Mouse (Mus musculus) activated CD4-positive, CD25-positive, alpha-beta regulatory T cell, adult 4 months (primary cell): Measurements from ENCODE around the gene Lpp. TPM values are rescaled to one million over a fixed set of nuclear protein-coding genes. Genes with fewer than 3 reads are reported as not detected.

ENCODE experiments used
- ATAC-seq: one replicate; pipeline ENCODE4 v1.8.0; 2017
- polyA plus RNA-seq, 2 experiments: library from polyadenylated mRNA; unstranded; fragments of 100-300 nt; shearing (Covaris generic); gene quantifications; one replicate each; pipeline ENCODE4 v1.2.1; 2017

Lpp gene
- polyA plus RNA-seq, 2 experiments from 2014 or later, result 15.5 to 16.8 TPM

DNA sequence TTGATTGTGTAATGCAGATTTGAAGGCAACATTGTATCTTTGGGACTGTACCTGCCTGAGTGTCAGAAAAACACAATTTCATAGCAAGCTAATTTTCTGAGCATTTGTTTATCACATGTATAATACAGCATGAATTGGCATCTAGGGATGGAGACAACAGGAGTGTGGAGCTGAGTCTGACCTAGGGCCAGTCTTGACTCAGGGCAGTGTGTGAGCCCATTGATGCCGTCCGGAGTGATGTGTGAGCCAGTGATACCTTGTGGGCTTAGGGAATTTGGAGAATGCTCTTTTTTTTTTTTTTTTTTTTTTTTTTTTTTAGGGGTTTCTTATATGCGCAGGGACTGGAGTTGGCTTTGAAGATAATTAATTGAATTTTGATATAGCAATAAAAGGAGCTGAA is 174.3 kb downstream of the Lpp start:
- ATAC-seq, result no peak

DNA sequence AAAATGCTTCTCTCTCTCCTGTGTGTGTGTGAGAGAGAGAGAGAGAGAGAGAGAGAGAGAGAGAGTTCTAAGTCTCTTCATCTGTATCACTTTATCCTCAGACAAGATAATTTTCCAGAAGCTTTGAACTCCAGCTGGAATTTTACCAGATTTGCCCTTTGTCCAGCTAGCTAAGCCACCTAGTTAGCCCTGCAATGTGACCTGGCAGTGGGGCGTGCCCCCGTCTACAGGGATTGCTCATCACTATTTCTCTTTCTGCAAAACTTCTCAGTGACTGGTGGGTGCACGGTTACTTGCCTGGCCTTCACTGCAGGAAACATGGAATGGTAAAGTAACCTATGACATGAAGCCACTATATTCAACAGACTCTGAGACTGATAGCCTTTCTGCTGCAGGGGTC is 174.8 kb downstream of the Lpp start:
- ATAC-seq, result no peak

- no peak for ATAC-seq
Measured at GRCm38 (mm10) chr16:24569681-24570080, 176.4 kb downstream of the Lpp start.

- no peak for ATAC-seq
Measured at GRCm38 (mm10) chr16:24576999-24577398, 183.7 kb downstream of the Lpp start.

GRCm38 (mm10) chr16:24577798-24578197 is 184.5 kb downstream of the Lpp start:
- ATAC-seq, result no peak

DNA sequence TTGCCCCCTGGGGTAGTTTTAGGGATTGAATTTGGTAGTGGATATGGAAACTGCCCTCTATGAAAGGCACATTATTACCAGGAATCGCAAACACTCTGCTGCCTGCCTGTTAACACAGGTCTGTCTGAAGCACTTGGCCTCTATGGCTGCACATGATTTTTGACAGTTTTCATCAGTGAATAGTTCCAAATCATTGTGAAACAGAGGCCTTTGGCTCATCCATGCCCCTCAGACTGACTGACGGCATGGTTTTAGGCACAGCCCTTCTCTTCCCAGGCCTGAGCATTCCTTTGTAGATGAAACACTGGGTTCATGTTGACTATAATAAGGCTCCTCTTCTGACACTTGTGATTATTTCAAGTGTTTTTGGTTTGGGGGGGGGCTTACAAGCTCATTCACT is 189.5 kb downstream of the Lpp start:
- ATAC-seq, result no peak

GRCm38 (mm10) chr16:24593535-24593934 is 200.2 kb downstream of the Lpp start:
- peak; percentile 36 for ATAC-seq

DNA sequence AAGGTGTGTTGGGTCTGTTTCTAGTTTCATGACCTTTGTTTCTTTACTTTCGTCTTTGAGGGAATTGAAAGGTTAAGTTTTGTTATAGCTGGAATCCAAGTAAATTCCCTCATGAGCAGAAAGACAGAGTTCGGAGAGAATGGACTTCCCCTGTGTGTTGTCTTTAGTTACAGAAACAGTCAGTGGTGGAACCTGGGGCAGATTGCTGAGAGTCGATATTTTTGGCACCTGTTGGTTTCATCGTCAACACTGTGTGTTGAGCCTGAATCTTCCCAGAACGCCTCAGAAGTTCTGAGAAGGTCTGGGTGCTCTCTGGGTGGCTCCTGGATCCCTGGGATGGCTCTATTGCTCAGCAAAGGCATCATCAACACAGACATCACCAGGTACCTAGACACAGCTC is 201.2 kb downstream of the Lpp start:
- no peak for ATAC-seq

DNA sequence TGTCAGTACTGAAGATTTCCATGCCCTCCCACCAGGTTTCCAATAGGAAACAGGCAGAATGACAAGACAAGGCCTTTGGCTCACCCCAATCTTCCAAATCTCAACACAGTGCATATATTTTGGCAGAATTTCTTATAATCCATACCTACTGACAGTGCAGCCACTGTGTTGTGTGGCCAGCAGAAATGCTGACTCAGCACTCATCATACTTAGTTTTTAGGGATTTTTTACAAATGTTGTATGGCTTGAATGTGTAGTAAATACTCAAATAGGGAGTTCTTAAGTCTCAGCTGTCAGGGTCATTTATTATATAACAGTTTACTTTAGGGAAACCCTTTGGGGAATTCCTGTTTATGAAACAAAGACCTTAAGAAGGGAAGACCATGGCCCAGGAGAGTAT is 202.2 kb downstream of the Lpp start:
- no peak for ATAC-seq

DNA sequence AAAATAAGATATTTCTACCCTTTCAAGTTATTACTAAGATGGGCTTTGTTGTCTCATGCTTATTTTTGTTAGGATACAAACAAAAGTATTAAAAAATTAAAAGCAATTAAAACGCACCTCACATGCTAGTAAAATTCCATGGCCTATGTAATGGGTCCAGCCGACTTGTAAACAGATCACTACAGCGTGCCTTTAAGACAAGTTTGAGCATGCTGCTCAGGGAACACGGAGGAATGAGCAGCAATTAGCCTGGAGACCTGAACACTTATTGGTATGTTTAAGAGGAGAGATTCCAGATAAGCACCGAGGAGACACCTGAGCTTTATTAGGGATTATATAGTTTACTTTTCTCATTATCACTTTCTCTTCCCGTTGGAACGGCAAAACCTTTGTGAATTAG is 205.3 kb downstream of the Lpp start:
- ATAC-seq, result no peak

- no peak for ATAC-seq
Measured at GRCm38 (mm10) chr16:24599766-24600165, 206.5 kb downstream of the Lpp start.

DNA sequence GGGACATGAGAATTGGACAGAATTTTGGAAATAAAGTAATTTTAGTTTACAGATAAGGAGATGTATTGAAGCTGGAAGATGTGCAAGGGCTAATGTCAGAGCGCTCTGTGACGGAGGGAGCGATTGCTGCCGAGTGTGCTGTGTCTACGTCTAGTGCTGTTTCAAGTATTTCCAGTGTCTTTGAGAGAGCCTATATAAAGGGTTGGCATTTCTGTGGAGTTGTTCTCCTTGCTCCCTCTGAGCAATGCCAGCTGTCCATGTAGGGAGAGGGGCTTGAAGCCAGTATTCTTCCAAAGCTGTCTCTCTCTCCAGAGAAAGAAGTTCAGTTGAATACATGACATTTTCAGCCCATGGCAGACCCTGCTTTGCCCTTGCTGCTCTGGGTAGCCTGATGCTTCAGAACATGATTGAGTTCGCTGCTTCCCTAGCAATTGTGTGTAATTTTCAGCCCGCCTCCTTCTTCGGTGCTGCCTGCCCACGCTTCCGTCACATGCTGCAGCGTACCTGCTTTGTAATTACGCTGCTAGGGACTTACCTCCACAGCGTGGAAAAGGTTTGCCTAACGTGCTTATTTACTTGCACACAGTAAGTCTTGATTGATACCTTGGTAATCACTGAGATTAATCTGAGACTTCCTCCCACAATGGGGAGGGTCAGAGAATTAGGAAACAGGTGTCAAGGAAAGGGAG is 207.1 kb downstream of the Lpp start:
- ATAC-seq, result peak; percentile 32

GRCm38 (mm10) chr16:24603342-24603741 is 210.0 kb downstream of the Lpp start:
- ATAC-seq, result no peak

DNA sequence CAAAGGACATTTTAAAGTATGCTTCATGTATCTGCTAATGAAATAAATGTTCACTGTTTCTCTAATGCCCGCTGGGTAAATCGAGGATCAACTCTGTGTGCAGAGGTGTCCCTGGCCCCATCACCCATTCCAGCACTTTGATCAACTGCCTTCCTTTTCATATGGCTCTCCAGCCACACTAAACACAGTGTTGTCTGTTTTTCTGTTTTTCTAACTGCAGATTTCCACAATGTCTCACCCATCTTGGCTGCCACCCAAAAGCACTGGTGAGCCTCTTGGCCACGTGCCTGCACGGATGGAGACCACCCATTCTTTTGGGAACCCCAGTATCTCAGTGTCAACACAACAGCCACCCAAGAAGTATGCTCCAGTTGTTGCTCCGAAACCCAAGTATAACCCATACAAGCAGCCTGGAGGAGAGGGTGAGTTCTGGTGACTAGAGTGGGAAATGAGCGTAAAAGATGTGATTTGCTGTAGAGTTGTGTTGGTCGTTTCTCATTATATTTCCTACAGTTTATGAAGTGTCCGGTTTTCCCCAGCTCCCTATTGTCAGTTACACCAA is 214.7 kb downstream of the Lpp start:
- no peak for ATAC-seq

DNA sequence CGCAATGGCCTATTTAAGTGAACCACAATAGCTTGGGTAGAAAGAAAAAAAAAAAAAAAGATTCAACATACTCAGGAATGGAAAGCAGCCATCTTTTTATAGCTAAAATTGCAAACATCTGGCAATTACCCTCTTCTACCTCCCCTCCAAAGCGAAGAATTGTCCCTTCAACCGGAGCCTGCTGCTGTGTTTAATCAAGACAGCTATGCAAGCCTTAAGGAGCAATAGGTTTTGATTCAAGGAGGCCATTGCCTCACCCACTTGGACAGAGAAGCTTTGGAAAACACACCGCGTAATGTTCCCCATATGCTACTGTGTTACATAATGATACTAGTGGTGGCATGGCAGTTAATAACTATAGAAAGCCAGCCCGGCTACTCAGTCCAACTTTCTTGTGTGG is 226.2 kb downstream of the Lpp start:
- ATAC-seq, result no peak

GRCm38 (mm10) chr16:24620021-24620420 is 226.7 kb downstream of the Lpp start:
- ATAC-seq, result no peak

- ATAC-seq, result no peak
Measured at GRCm38 (mm10) chr16:24622226-24623194, 229.2 kb downstream of the Lpp start.

DNA sequence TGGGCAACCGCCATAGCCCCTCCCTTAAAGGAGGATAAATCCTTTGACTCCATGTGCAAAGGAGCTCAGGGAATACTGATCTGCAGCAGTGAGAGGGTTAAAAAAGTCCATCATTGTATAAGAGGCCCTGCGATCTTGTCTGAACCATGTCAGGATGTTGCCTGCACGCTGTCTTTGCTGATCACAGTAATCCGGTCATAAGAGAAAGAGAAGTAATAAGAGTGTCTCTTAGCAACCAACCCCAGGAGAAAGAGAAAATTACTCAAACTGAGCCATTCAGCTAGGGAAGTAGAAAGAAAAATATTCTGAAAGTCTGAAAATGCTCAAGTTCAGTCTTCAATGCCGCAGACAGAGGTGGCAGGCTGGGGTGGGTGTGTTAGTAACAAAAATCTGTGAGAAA is 231.0 kb downstream of the Lpp start:
- ATAC-seq, result peak; percentile 60

DNA sequence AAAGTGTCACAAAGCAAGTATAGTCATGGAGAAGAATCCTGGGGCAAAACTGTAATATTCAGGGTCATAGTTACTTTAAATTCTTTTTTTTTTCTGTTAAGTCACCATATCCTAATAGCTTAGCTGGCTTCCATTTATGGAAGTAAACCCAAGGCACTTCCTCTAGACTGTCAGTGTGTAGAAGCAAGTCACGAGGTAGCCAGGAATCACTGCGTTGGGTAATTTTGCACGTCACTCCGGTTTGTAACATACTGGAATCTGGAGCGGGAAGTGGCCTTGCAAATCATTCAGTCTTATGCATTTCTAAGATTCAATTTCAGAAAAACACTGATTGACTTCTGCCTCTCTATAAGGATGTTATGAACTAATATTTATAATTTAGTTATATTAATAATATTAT is 232.3 kb downstream of the Lpp start:
- ATAC-seq, result no peak

- peak; percentile 5 for ATAC-seq
Measured at GRCm38 (mm10) chr16:24628779-24629178, 235.5 kb downstream of the Lpp start.

DNA sequence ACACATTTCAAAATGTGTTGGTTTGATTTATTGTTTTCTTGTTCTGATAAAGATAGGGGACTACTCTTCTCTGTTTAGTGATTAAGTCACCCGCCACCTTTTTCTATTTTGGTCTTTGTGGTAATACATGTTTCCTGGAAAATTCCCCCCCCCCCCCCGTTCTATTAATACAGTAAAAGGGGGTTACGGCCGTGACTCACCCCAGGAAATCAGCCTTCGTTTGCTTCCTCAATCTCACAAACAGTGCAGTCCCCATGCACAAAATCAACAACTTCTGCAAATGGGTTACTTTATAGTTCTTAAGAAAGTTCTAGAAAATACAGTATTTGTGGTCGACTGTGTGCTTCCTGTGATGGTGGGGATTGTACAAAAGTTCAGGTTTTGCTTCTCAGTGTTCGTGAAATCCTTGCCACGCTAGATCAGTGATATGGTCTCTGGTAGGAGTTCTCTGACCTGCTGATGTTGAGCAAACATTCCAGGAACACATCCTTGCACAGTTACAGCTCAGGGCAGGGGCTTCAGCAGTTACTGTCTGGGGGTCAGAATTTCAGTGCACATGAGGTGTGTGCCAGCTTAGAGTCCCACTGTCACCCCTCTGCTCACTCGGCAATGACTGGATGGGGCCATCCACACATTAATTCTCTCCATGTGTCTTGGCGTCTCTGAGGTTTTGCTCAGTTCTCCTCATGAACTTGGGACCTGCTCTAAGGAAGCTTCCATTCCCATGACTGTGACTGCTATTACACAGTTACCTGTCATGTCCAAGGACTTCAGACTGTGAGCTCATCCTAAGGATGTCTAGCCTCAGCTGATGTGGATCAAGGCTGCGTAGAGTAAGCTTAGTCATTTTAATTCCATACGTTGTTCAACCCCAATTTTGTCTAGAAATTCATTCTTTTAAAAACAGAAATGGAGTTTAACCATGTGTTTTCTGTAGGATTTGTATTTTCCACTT is 236.2 kb downstream of the Lpp start:
- peak; percentile 78 for ATAC-seq

DNA sequence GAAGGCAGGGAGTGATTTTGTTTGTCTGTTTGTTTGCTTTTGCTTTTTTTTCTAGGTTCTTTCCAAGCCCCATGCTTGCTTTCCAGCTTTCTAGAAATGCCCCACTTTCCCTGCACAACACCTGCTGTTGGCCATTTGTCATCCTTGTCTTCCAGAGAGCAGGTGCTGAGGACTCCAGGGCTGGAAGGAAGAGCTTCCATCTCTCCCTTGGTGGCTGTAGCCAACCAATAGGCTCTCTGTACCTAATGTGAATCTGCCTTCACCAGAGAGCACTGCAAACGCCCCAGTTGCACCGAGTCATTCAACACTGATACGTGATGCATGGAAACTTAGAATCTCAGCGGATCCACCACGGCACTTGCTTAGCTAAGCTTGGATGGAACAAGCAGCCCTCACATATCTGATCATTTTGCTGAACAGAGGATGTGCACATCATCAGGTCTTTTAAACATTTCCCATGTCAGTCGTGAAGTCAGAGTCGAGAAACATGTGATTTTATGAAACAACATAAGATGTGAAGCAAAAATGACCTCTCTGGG is 242.1 kb downstream of the Lpp start:
- peak; percentile 43 for ATAC-seq
